Mouse (Mus musculus) testis, adult 10 weeks (tissue): ENCODE data around the gene Eme1. TPM values are rescaled to one million over a fixed set of nuclear protein-coding genes. Genes with fewer than 3 reads are reported as not detected.

Experiments used
- polyA plus RNA-seq: library from polyadenylated mRNA; stranded (reverse); fragments of 350-450 nt; fragmentation: Illumina TruSeq; extraction: RNeasy Lipid Tissue Mini Kit (QIAGEN cat#74804); gene quantifications from one replicate; pipeline ENCODE4 v1.2.3, GENCODE M21; 2014; ENCODE audit warnings: low read depth, low replicate concordance

The Eme1 gene
- 0.90 TPM for polyA plus RNA-seq

GRCm38 (mm10) chr11:94653663-94654436 is at the start of gene Eme1, which contains the start of gene Mrpl27:
Gene Eme1, minus strand, starts transcription at chr11:94653964.
Gene Mrpl27, plus strand, starts transcription at chr11:94653767.

GRCm38 (mm10) chr11:94676754-94677606 is 23.2 kb upstream of the Eme1 start, which contains the start of gene Xylt2:
Gene Xylt2, minus strand, starts transcription at chr11:94677515.

GRCm38 (mm10) chr11:94629199-94629883 is 24.4 kb downstream of the Eme1 start, which contains the start of gene Lrrc59:
Gene Lrrc59, plus strand, starts transcription at chr11:94629767.

GRCm38 (mm10) chr11:94601321-94602281 is 52.2 kb downstream of the Eme1 start, which contains the start of gene Acsf2:
Gene Acsf2, minus strand, starts transcription at chr11:94601871.

Other genes starting within 250 kb of the Eme1 start
- 0.21 TPM for gene Cacna1g, start 179.8 kb downstream of the Eme1 start, polyA plus RNA-seq
- gene Spata20, start 167.8 kb downstream of the Eme1 start, polyA plus RNA-seq, result 105 TPM
- gene Epn3, start 154.0 kb downstream of the Eme1 start, polyA plus RNA-seq, result 0.04 TPM
- 56.3 TPM for gene Mycbpap, start 132.2 kb downstream of the Eme1 start, polyA plus RNA-seq
- 1.6 TPM for gene Rsad1, start 104.7 kb downstream of the Eme1 start, polyA plus RNA-seq
- gene Chad, start 88.9 kb downstream of the Eme1 start, polyA plus RNA-seq, result not detected
- gene Acsf2, start 52.1 kb downstream of the Eme1 start, polyA plus RNA-seq, result 4.2 TPM
- gene Lrrc59, start 24.2 kb downstream of the Eme1 start, polyA plus RNA-seq, result 63.4 TPM
- 6.7 TPM for gene Mrpl27, start 197 bp downstream of the Eme1 start, polyA plus RNA-seq
- gene Xylt2, start 23.6 kb upstream of the Eme1 start, polyA plus RNA-seq, result not detected
- 0.13 TPM for gene Gm11541, start 50.5 kb upstream of the Eme1 start, polyA plus RNA-seq
- gene Cdc34b, start 87.8 kb upstream of the Eme1 start, polyA plus RNA-seq, result not detected
- gene Tmem92, start 128.7 kb upstream of the Eme1 start, polyA plus RNA-seq, result not detected